Mouse (Mus musculus) intestine, embryonic 14.5 days (tissue): ENCODE measurements around the gene Bod1. TPM values are rescaled to one million over a fixed set of nuclear protein-coding genes. Genes with fewer than 3 reads are reported as not detected.

Experiments
- ATAC-seq: fragments of 200-750 bp; cut with Nextera tagmentation; replicated peaks from 2 replicates; pipeline ENCODE4 v1.8.0; 2017; ENCODE audit warnings: low read depth, moderate number of reproducible peaks, moderate TSS enrichment, moderate library complexity; ENCODE audit not compliant: low FRiP score, low TSS enrichment
- DNase-seq: peaks from one replicate; pipeline ENCODE4 v3.0.0-alpha.2; 2018; ENCODE audit warnings: low spot score
- H3K27ac ChIP-seq: fragments of 300-500 bp; sonication (generic); 2 replicates; pipeline ENCODE4 v1.5.1; 2014; ENCODE audit warnings: low read depth, mild to moderate bottlenecking, control low read depth
- H3K27me3 ChIP-seq: fragments of 300-500 bp; sonication (generic); replicated peaks from 2 replicates; pipeline ENCODE4 v1.6.1; 2014; ENCODE audit warnings: low read length, control low read depth; ENCODE audit not compliant: control insufficient read depth, insufficient read depth
- H3K36me3 ChIP-seq: fragments of 300-500 bp; sonication (generic); 2 replicates; pipeline ENCODE4 v1.6.1; 2014; ENCODE audit warnings: low read length, control low read depth; ENCODE audit not compliant: control insufficient read depth, insufficient read depth
- H3K4me1 ChIP-seq: fragments of 300-500 bp; sonication (generic); replicated peaks from 2 replicates; pipeline ENCODE4 v1.6.1; 2014; ENCODE audit warnings: low read length, control low read depth, mixed read lengths; ENCODE audit not compliant: control insufficient read depth, insufficient read depth
- H3K4me2 ChIP-seq: fragments of 300-500 bp; sonication (generic); 2 replicates; pipeline ENCODE4 v1.6.1; 2014; ENCODE audit warnings: low read length
- H3K4me3 ChIP-seq: fragments of 300-500 bp; sonication (generic); 2 replicates; pipeline ENCODE4 v1.5.1; 2014; ENCODE audit warnings: low read depth, low read length, control low read depth, mixed read lengths
- H3K9ac ChIP-seq: fragments of 300-500 bp; sonication (generic); 2 replicates; pipeline ENCODE4 v1.6.1; 2014; ENCODE audit warnings: mild to moderate bottlenecking, low read length
- H3K9me3 ChIP-seq: fragments of 300-500 bp; sonication (generic); 2 replicates; pipeline ENCODE4 v1.6.1; 2016; ENCODE audit warnings: low read length, control low read depth; ENCODE audit not compliant: control insufficient read depth
- WGBS: fragments of 180-500 bp; shearing (Covaris S2); extraction: QIAGEN DNeasy Blood & Tissue Kit; methylation state at CpG from one replicate; pipeline ENCODE4 v1.1.7; 2014; 5-methylcytosine and 5-hydroxymethylcytosine counted together
- polyA plus RNA-seq: library from polyadenylated mRNA; unstranded; fragments of >200 nt; fragmentation: Nextera tagmentation; extraction: Ambion mirVana; gene quantifications from 2 replicates; pipeline ENCODE4 v1.2.1, GENCODE M21; 2014

The Bod1 gene
- polyA plus RNA-seq, 1 experiment from 2014 or later, result 92.7 TPM

- Histone ChIP-seq H3K9ac (no peak overlapping the region), H3K9me3 (no peaks in the 10 kb centered on the region), H3K27me3 (no peaks in the 10 kb centered on the region), H3K27ac (no peak overlapping the region), H3K4me2 (no peak overlapping the region), H3K4me1 (no peaks in the 10 kb centered on the region), H3K4me3 (no peak overlapping the region), H3K36me3 (no peaks in the 10 kb centered on the region)
- WGBS, result 42% methylated on average over 3 of the region's 3 CpGs
- no peak for DNase-seq
- ATAC-seq, result no peak
These were observed 27.8 kb upstream of the Bod1 start for GRCm38 (mm10) chr11:31699502-31699901.

GRCm38 (mm10) chr11:31694801-31695200 is 23.1 kb upstream of the Bod1 start:
- ATAC-seq (no peak), DNase-seq (no peak)
- H3K27ac ChIP-seq, result no peak overlapping the region
- H3K4me2 ChIP-seq, result no peak overlapping the region
- H3K27me3 ChIP-seq, result no peaks in the 10 kb centered on the region
- no peaks in the 10 kb centered on the region for H3K36me3 ChIP-seq
- no peaks in the 10 kb centered on the region for H3K4me1 ChIP-seq
- 82% methylated on average over 4 of the region's 4 CpGs for WGBS
- no peak overlapping the region for H3K9ac ChIP-seq
- H3K4me3 ChIP-seq, result no peak overlapping the region
- H3K9me3 ChIP-seq, result no peaks in the 10 kb centered on the region

GRCm38 (mm10) chr11:31694109-31694508 is 22.4 kb upstream of the Bod1 start:
- Histone ChIP-seq H3K36me3 (no peaks in the 10 kb centered on the region), H3K27me3 (no peaks in the 10 kb centered on the region), H3K4me1 (no peaks in the 10 kb centered on the region; the same call in 1 of the 2 replicates), H3K9ac (no peak overlapping the region), H3K4me3 (no peak overlapping the region), H3K27ac (no peak overlapping the region), H3K4me2 (no peak overlapping the region), H3K9me3 (no peaks in the 10 kb centered on the region)
- DNase-seq (no peak), ATAC-seq (no peak)
- 100% methylated on average over 1 of the region's 1 CpGs for WGBS

- H3K27me3 ChIP-seq, result no peaks in the 10 kb centered on the region
- H3K4me2 ChIP-seq, result no peak overlapping the region
- H3K9ac ChIP-seq, result no peak overlapping the region
- H3K9me3 ChIP-seq, result no peaks in the 10 kb centered on the region
- WGBS, result 97% methylated on average over 2 of the region's 2 CpGs
- DNase-seq (no peak), ATAC-seq (no peak)
- H3K36me3 ChIP-seq, result no peaks in the 10 kb centered on the region
- no peak overlapping the region for H3K4me3 ChIP-seq
- H3K27ac ChIP-seq, result no peak overlapping the region
- no peaks in the 10 kb centered on the region; the same call in 1 of the 2 replicates for H3K4me1 ChIP-seq
These were observed 21.6 kb upstream of the Bod1 start for GRCm38 (mm10) chr11:31693322-31693721.

GRCm38 (mm10) chr11:31688956-31689355 is 17.3 kb upstream of the Bod1 start:
- DNase-seq (no peak), ATAC-seq (no peak)
- H3K27ac ChIP-seq, result no peak overlapping the region
- H3K4me1 ChIP-seq, result no peaks in the 10 kb centered on the region; the same call in 1 of the 2 replicates
- no peak overlapping the region for H3K4me3 ChIP-seq
- no peak overlapping the region for H3K9ac ChIP-seq
- no peaks in the 10 kb centered on the region for H3K27me3 ChIP-seq
- WGBS, result 62% methylated on average over 4 of the region's 4 CpGs
- H3K36me3 ChIP-seq, result no peaks in the 10 kb centered on the region
- H3K9me3 ChIP-seq, result no peaks in the 10 kb centered on the region
- no peak overlapping the region for H3K4me2 ChIP-seq

GRCm38 (mm10) chr11:31684913-31685567 is 13.4 kb upstream of the Bod1 start:
- H3K27me3 ChIP-seq, result no peaks in the 10 kb centered on the region
- H3K9ac ChIP-seq, result no peak overlapping the region
- DNase-seq (no peak), ATAC-seq (no peak)
- no peak overlapping the region for H3K27ac ChIP-seq
- no peaks in the 10 kb centered on the region; the same call in 1 of the 2 replicates for H3K4me1 ChIP-seq
- no peaks in the 10 kb centered on the region for H3K9me3 ChIP-seq
- no peak overlapping the region for H3K4me2 ChIP-seq
- 75% methylated on average over 9 of the region's 9 CpGs for WGBS
- no peak overlapping the region for H3K4me3 ChIP-seq
- H3K36me3 ChIP-seq, result no peaks in the 10 kb centered on the region

- no peak overlapping the region for H3K9ac ChIP-seq
- H3K36me3 ChIP-seq, result no peaks in the 10 kb centered on the region
- H3K4me2 ChIP-seq, result no peak overlapping the region
- WGBS, result 78% methylated on average over 2 of the region's 2 CpGs
- no peak overlapping the region for H3K27ac ChIP-seq
- ATAC-seq, result no peak
- H3K4me3 ChIP-seq, result no peak overlapping the region
- no peaks in the 10 kb centered on the region for H3K9me3 ChIP-seq
- H3K4me1 ChIP-seq, result no peaks in the 10 kb centered on the region
- H3K27me3 ChIP-seq, result no peaks in the 10 kb centered on the region
- DNase-seq, result no peak
These were observed 12.4 kb upstream of the Bod1 start for GRCm38 (mm10) chr11:31684126-31684525.

- no peak for ATAC-seq
- Histone ChIP-seq H3K4me2 (no peak overlapping the region), H3K4me1 (no peaks in the 10 kb centered on the region), H3K9ac (no peak overlapping the region), H3K9me3 (no peaks in the 10 kb centered on the region), H3K27me3 (no peaks in the 10 kb centered on the region), H3K4me3 (no peak overlapping the region), H3K36me3 (no peaks in the 10 kb centered on the region), H3K27ac (no peak overlapping the region)
- WGBS, result 80% methylated on average over 16 of the region's 16 CpGs
- no peak for DNase-seq
These were observed 8.2 kb upstream of the Bod1 start for GRCm38 (mm10) chr11:31679840-31680381.

GRCm38 (mm10) chr11:31677309-31677708 is 5.6 kb upstream of the Bod1 start:
- no peak overlapping the region for H3K27ac ChIP-seq
- peaks cover 3% of the 10 kb centered on the region; the same call in 1 of the 2 replicates for H3K4me1 ChIP-seq
- H3K9ac ChIP-seq, result no peak overlapping the region
- H3K27me3 ChIP-seq, result no peaks in the 10 kb centered on the region
- DNase-seq, result no peak
- 88% methylated on average over 5 of the region's 5 CpGs for WGBS
- H3K36me3 ChIP-seq, result no peaks in the 10 kb centered on the region
- H3K4me3 ChIP-seq, result no peak overlapping the region
- no peak overlapping the region for H3K4me2 ChIP-seq
- no peak for ATAC-seq
- no peaks in the 10 kb centered on the region for H3K9me3 ChIP-seq
